Mouse (Mus musculus) adrenal gland, postnatal 4 days (tissue): ENCODE data around the gene Gpc1. TPM values are rescaled to one million over a fixed set of nuclear protein-coding genes. Genes with fewer than 3 reads are reported as not detected.

Source experiments
- DNase-seq, 2 experiments: peaks; one replicate each; pipeline ENCODE4 v3.0.0; 2021 to 2022; ENCODE audit warnings: low spot score in 2 of 2, mixed read lengths in 2 of 2
- long read RNA-seq, 2 experiments: library from polyadenylated mRNA; stranded (forward); transcript quantifications; one replicate each; pipeline ENCODE4 v2.0.0; 2021
- total RNA-seq, 2 experiments: library from RNA; stranded (reverse); gene quantifications; 2 replicates each; pipeline ENCODE4 v1.2.3; 2021

Gene Gpc1
- total RNA-seq: 10 to 100 TPM; 71.4 to 73.2 TPM
- long read RNA-seq, experiment 1, full-length matches to known transcripts: 70 of 98 reads
- long read RNA-seq, experiment 1, partial matches to known transcripts: 28 of 98 reads
- long read RNA-seq, experiment 1, other reads (novel, unspliced or antisense): 0 of 98 reads
- long read RNA-seq, experiment 2, full-length matches to known transcripts: 134 of 184 reads
- long read RNA-seq, experiment 2, partial matches to known transcripts: 45 of 184 reads
- long read RNA-seq, experiment 2, other reads (novel, unspliced or antisense): 5 of 184 reads

DNA sequence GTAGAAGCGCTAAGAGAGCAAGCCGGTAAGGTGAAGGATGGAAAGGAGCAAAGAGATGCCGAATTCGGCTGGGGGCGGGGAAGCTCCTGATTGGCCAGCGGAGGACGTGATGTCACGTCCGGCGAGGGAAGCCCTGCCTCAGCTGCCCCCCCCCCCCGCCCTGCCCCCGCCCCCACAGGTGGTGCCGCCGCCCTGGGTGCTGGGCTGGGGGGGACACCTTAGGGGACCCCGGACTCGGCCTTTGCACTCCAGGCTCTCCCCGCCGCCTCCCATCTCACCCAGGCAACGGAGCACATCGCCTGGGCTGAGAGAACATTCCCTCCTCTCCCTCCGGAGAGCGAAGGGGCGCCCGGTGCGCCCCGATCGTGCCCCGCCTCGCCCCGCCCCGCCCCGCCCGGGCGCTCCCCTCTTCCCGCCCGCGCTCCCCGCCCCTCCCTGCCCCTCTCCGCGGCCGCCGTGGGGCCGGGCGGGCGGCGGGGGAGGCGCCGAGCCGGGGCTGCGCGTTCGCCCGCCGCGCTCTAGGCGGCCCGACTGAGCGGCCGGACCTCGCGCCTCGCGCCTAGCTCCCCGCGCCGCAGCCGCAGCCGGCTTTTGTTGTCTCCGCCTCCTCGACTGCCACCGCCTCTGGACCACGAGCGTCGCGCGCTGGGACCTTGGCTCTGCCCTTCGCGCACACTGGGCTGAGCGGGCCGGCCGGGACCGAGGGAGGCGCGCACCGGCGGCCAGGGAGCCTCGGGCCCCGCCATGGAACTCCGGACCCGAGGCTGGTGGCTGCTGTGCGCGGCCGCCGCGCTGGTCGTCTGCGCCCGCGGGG lies at the start of gene Gpc1:
TSS of gene Gpc1 (plus strand) at position 458 of the 814 bp plus-strand sequence.
- peak; percentile 41 to 55 for DNase-seq

DNA sequence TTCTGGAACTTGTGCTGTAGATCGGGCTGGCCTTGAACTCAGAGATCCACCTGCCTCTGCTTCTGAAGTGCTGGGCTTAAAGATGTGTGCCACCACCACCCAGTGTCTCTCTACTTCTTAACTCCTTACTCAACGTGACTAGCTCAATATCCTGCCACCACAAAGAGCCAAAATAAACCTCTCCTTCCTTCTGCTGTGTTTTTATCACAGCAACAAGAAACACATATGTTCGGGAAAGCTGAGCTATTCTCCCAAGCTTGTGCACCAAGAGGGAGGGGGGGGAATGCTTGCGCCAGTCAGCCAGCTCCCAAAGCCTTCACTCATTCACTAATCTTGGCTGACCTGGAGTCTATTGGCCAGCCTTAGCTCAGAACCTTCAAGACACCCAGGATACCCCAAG lies 49.6 kb upstream of the Gpc1 start:
- no peak for DNase-seq

DNA sequence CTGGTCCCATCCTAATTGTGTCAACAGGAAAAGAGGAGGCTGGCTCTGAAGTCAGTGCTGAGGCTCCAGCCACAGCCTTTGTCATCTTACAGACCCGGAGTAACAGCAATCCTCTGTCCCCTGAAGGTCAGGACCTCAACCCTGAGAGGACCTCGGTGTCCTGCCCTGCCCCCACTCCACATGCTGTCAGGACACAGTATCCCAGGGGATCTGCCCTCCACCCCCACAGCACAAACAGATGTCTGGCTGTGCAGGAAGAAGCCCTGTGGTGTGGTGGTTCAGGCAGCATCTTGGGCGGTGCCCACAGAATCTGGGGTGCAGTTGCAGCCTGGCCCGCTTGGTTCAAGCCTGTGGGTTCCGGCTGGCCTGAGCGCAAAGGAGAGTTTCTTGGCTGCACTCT lies 48.9 kb upstream of the Gpc1 start:
- no peak for DNase-seq

DNA sequence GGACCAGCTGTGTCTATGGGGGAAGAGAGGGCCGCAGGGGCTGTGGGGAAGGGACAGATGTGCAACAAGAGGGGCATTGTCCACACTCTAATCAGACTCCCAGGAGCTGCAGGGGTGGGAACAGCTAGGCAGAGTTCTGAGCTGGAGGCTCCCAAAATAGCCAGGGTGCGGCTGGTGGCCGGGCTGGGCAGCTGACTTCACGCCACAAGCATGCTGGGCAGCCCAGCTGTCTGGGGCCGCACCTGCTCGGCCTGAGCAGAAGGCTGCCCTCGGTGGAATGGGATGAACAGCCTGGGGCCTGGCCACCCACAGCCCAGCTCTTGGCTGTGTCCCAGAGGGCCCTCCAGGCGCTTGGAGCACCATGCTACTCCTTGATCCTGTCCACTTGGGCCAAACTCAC lies 44.2 kb upstream of the Gpc1 start:
- no peak for DNase-seq

DNA sequence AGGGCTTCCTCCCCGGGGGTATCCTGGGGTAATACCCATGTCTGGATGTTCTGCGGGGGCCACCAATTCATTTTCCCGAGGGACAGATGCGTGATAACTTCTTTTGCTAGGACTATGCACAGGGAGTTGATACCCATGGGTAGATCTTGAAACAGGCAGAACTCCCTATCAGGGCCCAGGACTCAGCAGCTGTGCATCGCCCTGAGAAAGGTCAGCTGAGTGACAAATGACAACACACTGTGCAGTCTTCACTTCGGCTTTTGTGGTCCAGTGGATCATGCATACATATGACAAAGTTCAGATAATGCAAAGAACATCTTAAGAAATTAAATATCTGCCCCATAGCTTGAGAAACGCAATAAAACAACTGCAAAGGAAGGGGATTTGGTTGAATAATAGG lies 43.4 kb upstream of the Gpc1 start:
- DNase-seq: no peak

DNA sequence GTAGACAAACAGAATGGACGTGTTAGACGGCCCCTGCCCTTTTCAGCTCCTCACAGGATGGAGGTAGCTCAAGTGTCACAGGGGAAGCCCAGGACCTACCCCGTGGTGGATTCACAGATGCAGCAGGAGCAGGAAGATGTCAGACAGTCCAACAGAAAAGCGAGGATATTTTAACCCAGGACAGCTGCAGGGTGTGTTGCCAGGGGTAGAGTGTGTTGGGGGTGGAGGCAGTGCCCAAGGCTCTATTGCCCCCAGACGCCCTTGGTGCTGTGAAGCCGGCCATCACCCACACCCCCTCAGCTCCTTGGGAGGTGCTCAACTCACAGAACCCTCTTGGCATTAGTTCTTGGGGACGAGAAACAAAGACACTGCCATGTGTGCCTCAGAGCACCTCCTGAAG lies 40.8 kb upstream of the Gpc1 start:
- DNase-seq: no peak

DNA sequence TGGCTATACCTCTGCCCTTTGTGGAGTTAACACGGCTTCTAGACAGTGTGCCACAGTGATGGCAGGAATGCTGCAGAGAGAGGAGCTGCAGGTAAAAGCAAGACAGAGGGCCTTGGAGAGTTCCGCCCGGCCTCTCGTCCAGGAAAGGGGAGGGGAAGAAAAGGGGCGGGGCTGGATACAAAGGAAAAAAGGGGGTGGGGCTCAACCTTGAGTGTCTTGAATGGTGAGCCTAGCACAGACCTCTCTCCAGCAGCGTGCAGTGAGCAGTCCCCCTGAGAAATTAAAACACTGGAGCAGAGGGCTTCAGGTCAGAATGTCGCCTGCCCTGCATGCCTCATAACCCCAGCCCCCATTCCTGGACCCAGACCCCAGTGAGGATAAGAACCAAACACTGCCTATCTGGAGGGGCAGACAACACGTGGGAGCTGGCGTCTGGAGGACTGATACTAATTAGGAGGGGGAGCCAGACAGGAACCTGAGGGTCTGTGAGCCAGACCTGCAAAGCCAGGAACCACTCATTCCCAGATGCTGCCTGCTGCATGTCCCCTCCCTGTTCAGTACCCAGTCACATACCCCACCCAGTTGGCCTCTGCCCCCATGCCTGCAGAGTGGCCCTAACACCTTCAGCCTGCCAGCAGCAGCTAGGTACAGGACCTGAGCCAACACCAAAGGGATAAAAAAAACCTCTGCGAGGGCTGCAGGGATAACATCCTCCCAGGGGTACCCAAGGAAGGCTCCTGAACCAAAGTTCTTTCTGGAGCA lies 40.2 kb upstream of the Gpc1 start:
- DNase-seq: no peak

DNA sequence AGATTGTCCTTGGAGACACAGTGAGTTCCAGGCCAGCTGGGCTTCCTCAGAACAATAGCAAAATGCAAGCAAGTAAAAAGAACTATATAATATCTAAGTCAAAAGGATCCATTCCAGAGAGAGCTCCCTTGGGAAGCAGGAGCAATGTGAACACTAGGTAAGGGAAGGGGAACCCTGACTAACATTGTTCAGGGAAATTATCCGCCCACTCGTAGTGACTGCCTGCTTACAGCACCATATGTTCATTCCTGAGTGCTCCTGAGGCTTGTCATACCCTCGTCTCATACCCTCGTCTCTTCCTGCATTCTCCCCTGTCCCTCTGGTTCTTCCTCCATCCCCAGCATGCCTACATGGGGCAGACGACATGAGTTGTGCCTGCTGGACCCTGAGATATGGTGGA lies 37.7 kb upstream of the Gpc1 start:
- DNase-seq: no peak

DNA sequence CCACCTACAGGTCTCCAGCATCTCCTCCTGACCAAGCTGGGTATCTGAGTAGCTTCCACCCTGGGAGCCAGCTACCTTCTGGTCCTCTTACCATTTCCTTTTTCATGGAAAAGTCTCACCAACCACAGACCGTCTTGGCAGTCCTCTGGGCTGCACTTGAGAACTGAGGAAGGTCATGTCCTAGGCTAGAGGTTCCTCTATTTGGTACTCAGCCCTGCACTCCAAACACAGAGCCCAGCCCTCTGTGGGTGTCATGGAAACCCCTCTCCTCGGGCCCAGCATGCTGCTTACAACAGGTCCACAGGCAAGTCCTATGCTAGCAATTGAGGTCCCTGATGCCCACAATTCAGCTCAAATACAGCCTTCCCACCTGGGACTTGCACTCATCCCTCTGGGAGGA lies 33.0 kb upstream of the Gpc1 start:
- no peak for DNase-seq

DNA sequence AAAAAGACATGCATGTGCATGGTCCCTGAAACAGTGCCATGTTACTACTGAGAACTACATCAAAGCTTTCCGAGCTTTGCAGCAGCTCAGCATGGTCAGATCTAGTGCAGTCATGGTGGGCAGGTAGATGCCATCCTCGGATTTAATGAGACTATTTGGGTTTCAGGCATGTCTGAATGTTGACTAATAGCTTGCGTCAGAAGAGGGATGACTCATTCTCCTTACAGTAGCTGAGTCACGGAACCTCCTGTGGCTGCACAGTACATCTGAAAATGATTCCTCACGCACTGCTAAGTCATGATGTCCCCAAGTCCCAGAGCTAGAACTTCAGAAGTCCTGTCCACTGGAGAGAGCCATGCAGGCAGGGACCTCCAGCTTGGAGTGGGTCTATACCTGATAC lies 31.8 kb upstream of the Gpc1 start:
- DNase-seq: no peak

DNA sequence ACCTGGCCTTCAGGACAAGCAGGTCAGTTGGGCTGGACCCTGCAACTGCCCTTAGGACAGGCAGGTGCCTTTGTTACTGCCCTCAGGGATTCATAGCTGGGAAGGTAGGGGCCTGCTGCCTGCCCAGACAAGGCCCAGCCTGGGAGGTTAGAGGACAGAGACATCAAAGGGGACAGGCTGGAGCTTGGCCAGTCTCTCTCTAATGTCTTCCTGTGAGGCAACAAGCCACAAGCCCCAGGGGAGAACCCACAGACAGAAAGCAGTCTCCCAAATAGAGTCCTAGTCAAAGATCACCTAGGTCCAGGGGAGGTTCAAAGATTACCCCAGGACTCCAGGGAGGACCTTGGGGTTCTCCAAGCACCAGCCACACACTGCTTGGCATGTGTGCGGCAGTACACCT lies 29.1 kb upstream of the Gpc1 start:
- no peak for DNase-seq

DNA sequence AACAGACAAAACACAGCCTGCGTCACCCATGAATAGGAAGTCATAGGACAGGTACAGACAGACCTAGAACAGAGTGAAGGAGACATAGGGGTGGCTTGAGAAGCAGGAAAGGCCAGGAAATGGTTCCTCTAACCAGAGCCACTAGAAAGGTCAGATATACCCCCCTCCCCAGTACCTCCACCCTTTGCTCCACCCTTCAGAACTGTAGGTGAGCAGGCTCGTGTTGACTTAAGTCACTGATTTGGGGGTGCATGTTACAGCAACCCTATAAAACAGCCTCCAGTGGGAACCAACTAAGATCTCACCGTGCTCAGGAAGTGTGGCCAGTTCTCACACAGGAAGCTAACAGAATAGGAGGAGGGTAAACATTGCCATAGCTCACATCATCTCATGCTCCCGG lies 28.1 kb upstream of the Gpc1 start:
- no peak for DNase-seq

DNA sequence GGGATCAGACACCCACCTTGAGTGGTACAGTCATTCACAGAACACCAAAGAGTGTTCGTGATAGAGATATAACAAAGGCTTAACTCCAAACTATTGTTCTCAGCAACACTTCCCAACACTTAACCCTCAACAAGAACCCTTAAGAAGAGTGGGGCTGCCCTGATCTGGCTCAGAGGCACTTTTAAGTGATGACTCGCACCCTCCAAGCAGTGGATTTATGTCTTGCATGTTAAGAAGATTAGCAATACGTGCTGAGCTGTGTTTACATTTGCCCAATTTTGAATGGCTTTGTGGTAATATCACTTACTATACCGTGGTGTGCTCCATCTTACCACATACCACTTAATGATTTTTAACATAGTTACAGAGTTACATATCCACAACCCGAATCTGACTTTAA lies 26.3 kb upstream of the Gpc1 start:
- DNase-seq: no peak

DNA sequence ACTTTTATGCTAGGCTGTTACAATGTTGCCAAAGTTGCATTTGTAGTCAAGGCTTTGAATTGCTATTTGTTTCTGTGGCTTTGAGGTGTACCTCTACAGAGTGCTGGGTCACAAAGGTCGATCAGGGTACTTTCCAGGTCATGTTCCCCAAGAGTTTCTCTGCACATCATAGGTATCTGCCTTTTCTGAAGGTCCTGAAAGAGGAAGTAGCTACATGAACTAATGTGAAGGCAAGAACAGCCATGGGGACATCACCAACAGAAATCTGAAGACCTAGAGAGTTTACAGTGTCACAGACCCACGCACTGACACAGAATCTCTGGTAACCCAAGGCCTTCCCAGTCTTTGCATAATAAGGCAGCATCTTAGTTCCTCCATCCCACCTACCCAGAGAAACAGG lies 25.6 kb upstream of the Gpc1 start:
- no peak for DNase-seq

DNA sequence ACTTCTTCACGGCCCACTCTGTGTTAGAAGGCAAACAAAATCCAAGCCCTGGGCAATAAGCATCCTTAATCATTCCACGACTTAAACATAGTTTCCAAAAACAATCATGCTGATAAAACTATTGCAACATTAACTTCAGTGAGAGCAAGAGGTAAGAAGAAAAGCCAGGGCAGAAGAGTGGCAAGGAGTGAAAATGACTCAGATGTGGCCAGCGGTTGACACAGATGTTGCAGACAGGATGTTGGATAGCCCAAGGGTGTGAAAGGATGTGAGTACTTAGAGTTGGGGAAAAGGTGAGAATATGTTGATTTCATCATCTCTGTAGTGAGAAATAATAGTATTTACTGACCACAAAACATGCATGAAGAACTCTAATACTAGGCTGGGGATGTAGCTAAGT lies 24.7 kb upstream of the Gpc1 start:
- no peak for DNase-seq

DNA sequence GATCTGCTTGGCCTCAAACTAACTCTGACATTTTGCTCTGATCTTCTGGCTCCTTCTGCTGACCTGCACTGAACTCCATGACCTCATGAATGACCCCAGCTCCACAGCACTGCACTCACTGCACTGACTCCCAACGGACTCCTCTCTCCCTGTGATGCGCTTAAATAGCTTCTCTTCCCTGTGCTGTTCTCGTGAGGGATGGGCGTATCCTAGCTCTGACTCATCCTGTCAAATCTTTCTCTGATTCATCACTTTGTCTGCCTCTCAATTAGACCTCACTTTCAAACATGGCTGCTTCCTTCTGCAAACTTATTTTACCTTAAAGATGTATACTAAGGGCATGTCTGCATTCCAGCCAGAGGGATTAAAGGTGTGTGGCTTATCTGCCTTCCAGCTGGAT lies 21.8 kb upstream of the Gpc1 start:
- no peak for DNase-seq

DNA sequence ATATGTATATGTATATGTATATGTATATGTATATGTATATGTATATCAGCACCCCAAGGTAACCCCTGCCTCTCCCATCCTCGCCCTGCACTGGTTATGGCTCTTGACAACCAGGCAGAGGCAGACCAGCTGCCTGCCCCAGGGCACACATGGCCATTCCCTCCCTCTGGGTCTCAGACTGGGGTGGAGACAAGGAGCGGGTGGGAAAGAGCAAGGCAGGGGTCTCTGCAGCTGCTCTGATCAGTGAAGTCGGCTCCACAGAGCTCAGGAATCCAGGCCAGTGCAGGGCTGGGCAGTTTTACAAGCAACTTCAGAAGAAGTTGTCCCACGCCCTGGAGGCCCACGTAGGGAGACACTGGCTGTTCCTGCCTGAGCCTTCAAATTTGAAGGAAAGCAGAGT lies 17.1 kb upstream of the Gpc1 start:
- DNase-seq: no peak

DNA sequence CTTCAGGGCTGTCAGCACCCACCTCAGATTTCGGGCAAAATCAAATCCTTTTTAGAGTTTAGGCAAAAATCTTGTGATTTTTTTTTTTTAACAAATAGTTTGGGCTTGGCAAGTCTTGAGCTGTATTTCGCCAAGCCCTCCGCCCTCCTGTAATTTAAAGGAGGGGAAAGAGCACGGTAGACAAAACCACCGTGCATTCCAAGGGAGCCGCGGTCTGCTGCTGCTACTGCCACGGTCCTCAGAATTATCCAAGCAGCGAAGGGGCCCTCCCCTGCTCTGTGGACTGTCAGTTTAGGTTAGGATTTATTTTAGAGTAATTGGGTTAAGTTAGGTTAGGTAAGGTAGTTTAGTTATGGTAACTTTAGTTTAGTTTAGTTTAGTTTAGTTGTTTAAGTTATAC lies 16.3 kb upstream of the Gpc1 start:
- DNase-seq: no peak

DNA sequence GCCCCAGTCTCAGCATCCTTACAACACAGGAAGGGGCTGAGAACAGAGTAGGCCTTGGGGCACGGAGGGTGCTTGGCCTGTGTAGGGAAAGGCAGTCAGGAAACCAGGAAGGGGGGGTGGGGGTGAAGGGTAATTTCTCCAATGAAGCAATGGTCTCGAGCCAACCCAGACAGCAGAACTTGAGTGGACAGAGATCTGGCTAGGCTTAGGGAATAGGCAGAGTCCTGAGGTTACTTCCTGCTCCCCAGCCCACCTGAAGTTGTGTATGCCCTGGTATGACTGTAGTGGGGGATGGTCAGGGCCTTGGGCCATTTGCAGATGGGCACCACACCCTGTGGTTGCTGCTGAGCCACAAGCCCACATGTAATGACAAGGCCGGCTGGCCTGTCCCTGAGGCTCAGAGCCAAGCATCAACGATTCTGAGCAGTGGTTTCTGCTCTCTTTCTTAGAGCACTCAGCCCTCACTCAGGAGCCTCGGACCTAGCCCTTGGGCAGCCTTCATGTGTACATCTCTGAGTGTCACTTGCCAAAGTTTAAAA lies 15.6 kb upstream of the Gpc1 start:
- no peak for DNase-seq

DNA sequence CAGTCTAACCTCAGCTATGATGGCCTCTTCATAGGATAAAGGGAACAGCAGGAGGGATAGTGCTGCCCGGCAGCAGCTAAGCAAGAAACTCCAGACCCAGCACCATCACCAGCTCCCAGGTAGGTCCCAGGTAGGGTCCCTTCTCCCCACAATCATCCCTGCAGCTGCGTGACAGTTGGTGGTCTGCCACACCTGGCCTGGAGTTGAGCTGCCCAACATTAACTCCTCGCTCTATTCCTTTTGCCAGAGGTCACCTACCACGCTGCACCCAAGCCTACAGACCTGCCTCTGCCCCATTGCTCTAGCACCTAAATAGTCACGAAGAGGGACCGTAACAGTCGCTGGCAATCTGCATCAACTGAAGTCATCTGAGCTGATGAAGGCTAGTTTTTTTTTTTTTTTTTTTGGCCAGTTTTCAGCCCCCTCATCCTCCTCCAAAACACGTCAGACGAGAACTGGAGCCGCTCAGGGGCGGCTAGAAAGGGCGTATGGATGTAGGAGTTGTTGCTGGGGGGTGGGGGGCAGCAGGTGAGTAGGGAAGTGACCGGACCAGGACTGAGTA lies 738 bp upstream of the Gpc1 start:
- DNase-seq: no peak
